Mouse (Mus musculus) skeletal muscle tissue, postnatal 0 days (tissue): ENCODE data around the gene H2al1f. TPM values are rescaled to one million over a fixed set of nuclear protein-coding genes. Genes with fewer than 3 reads are reported as not detected.

Source experiments
- polyA plus RNA-seq: library from polyadenylated mRNA; unstranded; fragments of >200 nt; fragmentation: Nextera tagmentation; extraction: Ambion mirVana; gene quantifications from 2 replicates; pipeline ENCODE4 v1.2.1, GENCODE M21; 2015

Gene H2al1f
- not detected in 2 replicates for polyA plus RNA-seq

DNA sequence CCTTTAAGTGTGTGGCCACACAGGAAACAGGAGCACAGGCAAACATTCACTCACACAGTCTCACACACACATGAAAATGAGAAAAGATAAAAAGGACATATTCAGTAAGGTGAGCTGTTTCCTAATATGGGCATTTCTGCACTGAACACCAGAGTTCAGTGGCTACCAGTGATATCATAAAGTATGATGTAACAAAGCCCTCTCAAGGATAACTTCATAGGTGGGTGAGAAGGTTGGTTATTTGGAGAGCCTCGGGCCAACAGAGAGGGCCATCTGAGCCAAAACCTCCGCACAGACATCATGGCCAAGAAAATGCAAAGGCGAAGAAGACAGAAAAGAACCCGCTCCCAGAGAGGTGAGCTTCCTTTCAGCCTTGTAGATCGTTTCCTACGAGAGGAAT lies at the start of gene H2al1f:
Gene H2al1f (plus strand): TSS at position 301 of the 400 bp plus-strand sequence.

DNA sequence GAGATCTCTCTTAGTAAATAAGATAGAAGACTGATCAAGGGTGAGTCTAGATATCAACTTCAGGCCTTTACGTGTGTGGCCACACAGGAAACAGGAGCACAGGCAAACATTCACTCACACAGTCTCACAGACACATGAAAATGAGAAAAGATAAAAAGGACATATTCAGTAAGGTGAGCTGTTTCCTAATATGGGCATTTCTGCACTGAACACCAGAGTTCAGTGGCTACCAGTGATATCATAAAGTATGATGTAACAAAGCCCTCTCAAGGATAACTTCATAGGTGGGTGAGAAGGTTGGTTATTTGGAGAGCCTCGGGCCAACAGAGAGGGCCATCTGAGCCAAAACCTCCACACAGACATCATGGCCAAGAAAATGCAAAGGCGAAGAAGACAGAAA lies 16.0 kb upstream of the H2al1f start, which contains the start of gene H2al1a:
Gene H2al1a (plus strand): TSS at position 301 of the 400 bp plus-strand sequence.

DNA sequence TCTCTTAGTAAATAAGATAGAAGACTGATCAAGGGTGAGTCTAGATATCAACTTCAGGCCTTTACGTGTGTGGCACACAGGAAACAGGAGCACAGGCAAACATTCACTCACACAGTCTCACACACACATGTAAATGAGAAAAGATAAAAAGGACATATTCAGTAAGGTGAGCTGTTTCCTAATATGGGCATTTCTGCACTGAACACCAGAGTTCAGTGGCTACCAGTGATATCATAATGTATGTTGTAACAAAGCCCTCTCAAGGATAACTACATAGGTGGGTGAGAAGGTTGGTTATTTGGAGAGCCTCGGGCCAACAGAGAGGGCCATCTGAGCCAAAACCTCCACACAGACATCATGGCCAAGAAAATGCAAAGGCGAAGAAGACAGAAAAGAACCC lies 12.8 kb upstream of the H2al1f start, which contains the start of gene H2al1b:
Gene H2al1b (plus strand): TSS at position 301 of the 400 bp plus-strand sequence.

DNA sequence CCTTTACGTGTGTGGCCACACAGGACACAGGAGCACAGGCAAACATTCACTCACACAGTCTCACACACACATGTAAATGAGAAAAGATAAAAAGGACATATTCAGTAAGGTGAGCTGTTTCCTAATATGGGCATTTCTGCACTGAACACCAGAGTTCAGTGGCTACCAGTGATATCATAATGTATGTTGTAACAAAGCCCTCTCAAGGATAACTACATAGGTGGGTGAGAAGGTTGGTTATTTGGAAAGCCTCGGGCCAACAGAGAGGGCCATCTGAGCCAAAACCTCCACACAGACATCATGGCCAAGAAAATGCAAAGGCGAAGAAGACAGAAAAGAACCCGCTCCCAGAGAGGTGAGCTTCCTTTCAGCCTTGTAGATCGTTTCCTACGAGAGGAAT lies 9.6 kb upstream of the H2al1f start, which contains the start of gene H2al1c:
Gene H2al1c (plus strand): TSS at position 301 of the 400 bp plus-strand sequence.

DNA sequence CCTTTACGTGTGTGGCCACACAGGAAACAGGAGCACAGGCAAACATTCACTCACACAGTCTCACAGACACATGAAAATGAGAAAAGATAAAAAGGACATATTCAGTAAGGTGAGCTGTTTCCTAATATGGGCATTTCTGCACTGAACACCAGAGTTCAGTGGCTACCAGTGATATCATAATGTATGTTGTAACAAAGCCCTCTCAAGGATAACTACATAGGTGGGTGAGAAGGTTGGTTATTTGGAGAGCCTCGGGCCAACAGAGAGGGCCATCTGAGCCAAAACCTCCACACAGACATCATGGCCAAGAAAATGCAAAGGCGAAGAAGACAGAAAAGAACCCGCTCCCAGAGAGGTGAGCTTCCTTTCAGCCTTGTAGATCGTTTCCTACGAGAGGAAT lies 6.4 kb upstream of the H2al1f start, which contains the start of gene H2al1d:
Gene H2al1d (plus strand): TSS at position 301 of the 400 bp plus-strand sequence.

DNA sequence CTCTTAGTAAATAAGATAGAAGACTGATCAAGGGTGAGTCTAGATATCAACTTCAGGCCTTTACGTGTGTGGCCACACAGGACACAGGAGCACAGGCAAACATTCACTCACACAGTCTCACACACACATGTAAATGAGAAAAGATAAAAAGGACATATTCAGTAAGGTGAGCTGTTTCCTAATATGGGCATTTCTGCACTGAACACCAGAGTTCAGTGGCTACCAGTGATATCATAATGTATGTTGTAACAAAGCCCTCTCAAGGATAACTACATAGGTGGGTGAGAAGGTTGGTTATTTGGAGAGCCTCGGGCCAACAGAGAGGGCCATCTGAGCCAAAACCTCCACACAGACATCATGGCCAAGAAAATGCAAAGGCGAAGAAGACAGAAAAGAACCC lies 3.3 kb upstream of the H2al1f start, which contains the start of gene H2al1e:
Gene H2al1e (plus strand): TSS at position 301 of the 400 bp plus-strand sequence.

DNA sequence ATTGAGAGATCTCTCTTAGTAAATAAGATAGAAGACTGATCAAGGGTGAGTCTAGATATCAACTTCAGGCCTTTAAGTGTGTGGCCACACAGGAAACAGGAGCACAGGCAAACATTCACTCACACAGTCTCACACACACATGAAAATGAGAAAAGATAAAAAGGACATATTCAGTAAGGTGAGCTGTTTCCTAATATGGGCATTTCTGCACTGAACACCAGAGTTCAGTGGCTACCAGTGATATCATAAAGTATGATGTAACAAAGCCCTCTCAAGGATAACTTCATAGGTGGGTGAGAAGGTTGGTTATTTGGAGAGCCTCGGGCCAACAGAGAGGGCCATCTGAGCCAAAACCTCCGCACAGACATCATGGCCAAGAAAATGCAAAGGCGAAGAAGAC lies 3.0 kb downstream of the H2al1f start, which contains the start of gene H2al1g:
Gene H2al1g (plus strand): TSS at position 301 of the 400 bp plus-strand sequence.

DNA sequence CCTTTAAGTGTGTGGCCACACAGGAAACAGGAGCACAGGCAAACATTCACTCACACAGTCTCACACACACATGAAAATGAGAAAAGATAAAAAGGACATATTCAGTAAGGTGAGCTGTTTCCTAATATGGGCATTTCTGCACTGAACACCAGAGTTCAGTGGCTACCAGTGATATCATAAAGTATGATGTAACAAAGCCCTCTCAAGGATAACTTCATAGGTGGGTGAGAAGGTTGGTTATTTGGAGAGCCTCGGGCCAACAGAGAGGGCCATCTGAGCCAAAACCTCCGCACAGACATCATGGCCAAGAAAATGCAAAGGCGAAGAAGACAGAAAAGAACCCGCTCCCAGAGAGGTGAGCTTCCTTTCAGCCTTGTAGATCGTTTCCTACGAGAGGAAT lies 6.2 kb downstream of the H2al1f start, which contains the start of gene H2al1h:
Gene H2al1h (plus strand): TSS at position 301 of the 400 bp plus-strand sequence.

DNA sequence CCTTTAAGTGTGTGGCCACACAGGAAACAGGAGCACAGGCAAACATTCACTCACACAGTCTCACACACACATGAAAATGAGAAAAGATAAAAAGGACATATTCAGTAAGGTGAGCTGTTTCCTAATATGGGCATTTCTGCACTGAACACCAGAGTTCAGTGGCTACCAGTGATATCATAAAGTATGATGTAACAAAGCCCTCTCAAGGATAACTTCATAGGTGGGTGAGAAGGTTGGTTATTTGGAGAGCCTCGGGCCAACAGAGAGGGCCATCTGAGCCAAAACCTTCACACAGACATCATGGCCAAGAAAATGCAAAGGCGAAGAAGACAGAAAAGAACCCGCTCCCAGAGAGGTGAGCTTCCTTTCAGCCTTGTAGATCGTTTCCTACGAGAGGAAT lies 9.4 kb downstream of the H2al1f start, which contains the start of gene H2al1i:
Gene H2al1i (plus strand): TSS at position 301 of the 400 bp plus-strand sequence.

DNA sequence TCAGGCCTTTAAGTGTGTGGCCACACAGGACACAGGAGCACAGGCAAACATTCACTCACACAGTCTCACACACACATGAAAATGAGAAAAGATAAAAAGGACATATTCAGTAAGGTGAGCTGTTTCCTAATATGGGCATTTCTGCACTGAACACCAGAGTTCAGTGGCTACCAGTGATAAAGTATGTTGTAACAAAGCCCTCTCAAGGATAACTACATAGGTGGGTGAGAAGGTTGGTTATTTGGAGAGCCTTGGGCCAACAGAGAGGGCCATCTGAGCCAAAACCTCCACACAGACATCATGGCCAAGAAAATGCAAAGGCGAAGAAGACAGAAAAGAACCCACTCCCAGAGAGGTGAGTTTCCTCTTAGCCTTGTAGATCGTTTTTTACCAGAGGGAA lies 12.6 kb downstream of the H2al1f start, which contains the start of gene H2al1j:
Gene H2al1j (plus strand): TSS at position 301 of the 400 bp plus-strand sequence.

Other genes starting within 250 kb of the H2al1f start
- not detected in 2 replicates for gene H2al1a, start 15.9 kb upstream of the H2al1f start, polyA plus RNA-seq
- gene H2al1b, start 12.7 kb upstream of the H2al1f start, polyA plus RNA-seq = not detected in 2 replicates
- gene H2al1c, start 9.5 kb upstream of the H2al1f start, polyA plus RNA-seq = not detected in 2 replicates
- not detected in 2 replicates for gene H2al1d, start 6.3 kb upstream of the H2al1f start, polyA plus RNA-seq
- not detected in 2 replicates for gene H2al1e, start 3.2 kb upstream of the H2al1f start, polyA plus RNA-seq
- gene H2al1g, start 3.1 kb downstream of the H2al1f start, polyA plus RNA-seq = not detected in 2 replicates
- gene H2al1h, start 6.3 kb downstream of the H2al1f start, polyA plus RNA-seq = not detected in 2 replicates
- gene H2al1i, start 9.5 kb downstream of the H2al1f start, polyA plus RNA-seq = not detected in 2 replicates
- not detected in 2 replicates for gene H2al1j, start 12.7 kb downstream of the H2al1f start, polyA plus RNA-seq